Mouse (Mus musculus) gastrocnemius, postnatal 10 days (tissue): Measurements from ENCODE around the gene Rilp. TPM values are rescaled to one million over a fixed set of nuclear protein-coding genes. Genes with fewer than 3 reads are reported as not detected.

ENCODE experiments used
- DNase-seq: peaks from one replicate; pipeline ENCODE4 v3.0.0; 2021; ENCODE audit warnings: mixed read lengths
- total RNA-seq, 2 experiments: library from RNA; stranded (reverse); gene quantifications; 2 replicates each; pipeline ENCODE4 v1.2.3; 2021

Gene Rilp
- total RNA-seq, 2 experiments from 2014 or later, result 25.5 to 32.6 TPM

GRCm38 (mm10) chr11:75487496-75487895 is 22.4 kb upstream of the Rilp start:
- DNase-seq, result no peak

- DNase-seq, result no peak
Measured at GRCm38 (mm10) chr11:75494296-75495049, 15.4 kb upstream of the Rilp start.

GRCm38 (mm10) chr11:75498126-75498525 is 11.8 kb upstream of the Rilp start:
- no peak for DNase-seq

- DNase-seq, result no peak
Measured at GRCm38 (mm10) chr11:75508162-75508561, 1.7 kb upstream of the Rilp start.

- no peak for DNase-seq
Measured at GRCm38 (mm10) chr11:75508904-75509303, 990 bp upstream of the Rilp start.

- DNase-seq, result peak; percentile 98
Measured at GRCm38 (mm10) chr11:75510627-75510993, 716 bp downstream of the Rilp start.

- peak; percentile 68 for DNase-seq
Measured at GRCm38 (mm10) chr11:75511213-75511612, 1.3 kb downstream of the Rilp start.

GRCm38 (mm10) chr11:75512301-75513018 is 2.6 kb downstream of the Rilp start:
- no peak for DNase-seq

GRCm38 (mm10) chr11:75513336-75513735 is 3.4 kb downstream of the Rilp start, which contains the start of gene Scarf1:
TSS of gene Scarf1 (plus strand) at chr11:75513540.
- DNase-seq, result no peak

GRCm38 (mm10) chr11:75515186-75515585 is 5.3 kb downstream of the Rilp start:
- no peak for DNase-seq

- DNase-seq, result no peak
Measured at GRCm38 (mm10) chr11:75519834-75520633, 10.1 kb downstream of the Rilp start.

GRCm38 (mm10) chr11:75521609-75522008 is 11.7 kb downstream of the Rilp start:
- no peak for DNase-seq

GRCm38 (mm10) chr11:75522793-75523192 is 12.9 kb downstream of the Rilp start:
- DNase-seq, result no peak

- no peak for DNase-seq
Measured at GRCm38 (mm10) chr11:75525531-75526125, 15.7 kb downstream of the Rilp start.

- DNase-seq, result no peak
Measured at GRCm38 (mm10) chr11:75526943-75527342, 17.0 kb downstream of the Rilp start.

GRCm38 (mm10) chr11:75529771-75530170 is 19.9 kb downstream of the Rilp start:
- no peak for DNase-seq

- DNase-seq, result peak; percentile 100
Measured at GRCm38 (mm10) chr11:75530325-75530724, 20.4 kb downstream of the Rilp start.

GRCm38 (mm10) chr11:75530845-75531373 is 21.0 kb downstream of the Rilp start:
- DNase-seq, result no peak

- DNase-seq, result peak; percentile 91
Measured at GRCm38 (mm10) chr11:75531469-75532242, 21.8 kb downstream of the Rilp start, which contains the start of gene Slc43a2. TSS of gene Slc43a2 (plus strand) at chr11:75531694.

GRCm38 (mm10) chr11:75532340-75533277 is 22.7 kb downstream of the Rilp start:
- no peak for DNase-seq
